Mouse (Mus musculus) CH12.LX (cell line): ENCODE results near the gene Haghl.
"Not testable (repeated sequence)": the region's sequence is repeated elsewhere in the genome, so short reads cannot be mapped to it uniquely, and the experiment has no call there.

Source experiments
- EP300 ChIP-seq: IDR thresholded peaks from 2 replicates; pipeline ENCODE4 v1.6.1; 2011; ENCODE audit warnings: low read length, improper control_type of control experiment
- GABPA ChIP-seq: IDR thresholded peaks from 2 replicates; pipeline ENCODE4 v1.6.1; 2012; ENCODE audit warnings: low read depth, low read length, improper control_type of control experiment, inconsistent platforms; ENCODE audit not compliant: insufficient replicate concordance
- MAX ChIP-seq: IDR thresholded peaks from 2 replicates; pipeline ENCODE4 v1.6.1; 2011; ENCODE audit warnings: low read length, improper control_type of control experiment
- POLR2A ChIP-seq: IDR thresholded peaks from 2 replicates; pipeline ENCODE4 v1.6.1; 2011; ENCODE audit warnings: low read depth, mild to moderate bottlenecking, improper control_type of control experiment, low read length

- not testable (repeated sequence) for TF ChIP-seq MAX, GABPA, EP300, POLR2A
These were observed 44.0 kb downstream of the Haghl start for GRCm38 (mm10) chr17:25741471-25741870.
